Mouse (Mus musculus) testis, adult 2 months (tissue): ENCODE results near the gene Impdh1.

Experiments used
- CTCF ChIP-seq: fragments of 200-500 bp; IDR thresholded peaks from 2 replicates; pipeline ENCODE4 v1.5.1; 2012; ENCODE audit warnings: low read depth, mild to moderate bottlenecking, inconsistent platforms, low read length, moderate library complexity; ENCODE audit not compliant: control insufficient read depth, insufficient read depth, insufficient replicate concordance
- POLR2A ChIP-seq: fragments of 200-500 bp; IDR thresholded peaks from 2 replicates; pipeline ENCODE4 v1.6.1; 2012; ENCODE audit warnings: low read depth, mild to moderate bottlenecking, inconsistent platforms, low read length, moderate library complexity; ENCODE audit not compliant: control insufficient read depth

DNA sequence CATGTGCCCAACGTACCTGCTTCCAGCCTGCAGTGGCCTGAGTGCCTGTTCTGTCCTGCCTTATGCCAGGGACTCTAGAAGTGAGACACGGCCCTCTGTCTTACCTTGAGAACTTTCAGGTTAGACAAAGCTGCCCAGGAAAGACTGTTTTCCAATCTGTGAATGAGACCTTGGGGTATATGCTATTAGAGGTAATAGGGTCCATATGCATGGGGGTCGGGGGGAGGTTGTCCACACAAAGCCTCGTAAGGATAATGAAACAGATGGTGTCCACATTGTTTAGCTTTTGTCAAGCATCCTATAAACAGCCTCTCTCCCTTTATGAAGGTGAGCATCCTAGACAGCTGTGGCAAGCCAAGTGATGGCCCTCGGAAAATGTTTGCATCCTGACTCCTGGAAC lies 21.0 kb downstream of the Impdh1 start:
- TF ChIP-seq CTCF: no peak
- TF ChIP-seq POLR2A: no peak
